Comparison of ENCODE assay signal across 10 mouse cellular contexts in the genomic region with DNA sequence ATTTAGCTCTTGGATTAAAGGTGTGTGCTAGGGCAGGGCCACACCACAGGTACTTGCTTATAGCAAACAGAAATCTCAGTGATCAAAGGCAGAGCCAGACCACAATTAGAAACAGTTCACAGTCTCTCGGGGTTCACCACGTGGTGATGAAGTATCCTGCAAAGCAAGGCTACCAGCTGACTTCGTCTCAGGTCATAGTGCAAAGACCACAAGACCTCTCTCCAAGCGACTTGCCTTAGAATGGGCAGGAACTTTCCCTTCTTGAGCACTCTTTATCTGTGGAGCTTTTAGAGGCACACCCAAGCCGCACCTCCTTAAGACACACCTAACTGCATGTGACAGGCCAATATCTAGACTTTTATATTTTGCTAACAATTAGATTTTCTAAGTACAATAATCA. TPM values are rescaled to one million over a fixed set of nuclear protein-coding genes. Genes with fewer than 3 reads are reported as not detected.
DNase-seq lines count a peak whose midpoint lies in the region; ATAC-seq lines count a peak whose summit lies in the region.
"Had no signal": no experiment of that assay in that cellular context is flagged by ENCODE, and none has a peak within 500 bp of the region (broad histone marks: within the 10 kb centered on the region; RNA-seq: fewer than 3 reads in every experiment).

No protein-coding gene starts in this region.

- peaks cover 18% of the 10 kb centered on the region for H3K4me1 ChIP-seq in kidney, embryonic 14.5 days (ENCODE audit: control insufficient read depth, insufficient read depth, low read length)

- no peak overlapping the region for H3K4me3 ChIP-seq in kidney, embryonic 14.5 days (ENCODE audit: low read length)
- H3K4me3 ChIP-seq: heart, embryonic 15.5 days had no signal

- no peak overlapping the region for H3K27ac ChIP-seq in kidney, embryonic 14.5 days (ENCODE audit: low read depth, low read length)
- H3K27ac ChIP-seq: heart, embryonic 15.5 days had no signal

- no peak overlapping the region for H3K9ac ChIP-seq in kidney, embryonic 14.5 days (ENCODE audit: low read depth, low read length)
- H3K9ac ChIP-seq: heart, embryonic 15.5 days had no signal

- no peak overlapping the region for H3K4me2 ChIP-seq in kidney, embryonic 14.5 days (replicated peaks; ENCODE audit: low read depth, low read length)
- H3K4me2 ChIP-seq: heart, embryonic 15.5 days had no signal

- H3K9me3 ChIP-seq in kidney, embryonic 14.5 days (ENCODE audit: control insufficient read depth, low read length): no peaks in the 10 kb centered on the region
- H3K9me3 ChIP-seq: heart, embryonic 15.5 days had no signal

- H3K36me3 ChIP-seq in kidney, embryonic 14.5 days (ENCODE audit: control insufficient read depth, insufficient read depth, low read length): no peaks in the 10 kb centered on the region
- H3K36me3 ChIP-seq: heart, embryonic 15.5 days had no signal

- ATAC-seq in kidney, embryonic 14.5 days (ENCODE audit: low FRiP score, low TSS enrichment): no peak
- peak; percentile 31; the same call in 1 of the 2 replicates for ATAC-seq in megakaryocyte-erythroid progenitor cell, adult 5-6 weeks (replicated peaks; ENCODE audit: low FRiP score, low TSS enrichment, poor library complexity, severe bottlenecking)

- DNase-seq in kidney, adult 8-10 months: peak; percentile 62 to 69
- DNase-seq in c-Kit-negative CD71-positive TER-119-positive erythroid progenitor cells, embryonic 14.5 days (ENCODE audit: low read depth, low spot score): peak; percentile 55
- peak; percentile 53 for DNase-seq in kidney, postnatal 14 days
- DNase-seq in spleen, adult 18-20 months: no peak
- DNase-seq in gastrocnemius, postnatal 4 days (ENCODE audit: low spot score in 2 of 2): no peak
- DNase-seq: cerebellum, postnatal 25 days; thymus, postnatal 14 days had no signal

- 76% methylated on average over 5 of the region's 5 CpGs for WGBS in kidney, embryonic 14.5 days

- H3K27me3 ChIP-seq in kidney, embryonic 14.5 days (ENCODE audit: control insufficient read depth, insufficient read depth, low read length): no peaks in the 10 kb centered on the region
- H3K27me3 ChIP-seq: heart, embryonic 15.5 days had no signal

RNA-seq across cellular contexts. Expression of a gene that starts 4.0 kb away (rescaled TPM):
- 127 and 163 TPM in 2 replicates for polyA plus RNA-seq in kidney, embryonic 14.5 days (2014; fragmentation: Nextera tagmentation; extraction: Ambion mirVana)
- 14.0 and 25.9 TPM in 2 replicates for total RNA-seq in megakaryocyte-erythroid progenitor cell, adult 5-6 weeks (2014; fragmentation: Nextera tagmentation)
- 59.7 and 71.2 TPM in 2 replicates for total RNA-seq in megakaryocyte-erythroid progenitor cell, adult 5-6 weeks (2017)
- total RNA-seq in gastrocnemius, postnatal 4 days (2021): 10 to 100 TPM; 29.6 to 31.2 TPM

RNA-seq across cellular contexts. Expression of a gene that starts 4.5 kb away (rescaled TPM):
- polyA plus RNA-seq in kidney, embryonic 14.5 days (2014; fragmentation: Nextera tagmentation; extraction: Ambion mirVana): 37.7 and 41.1 TPM in 2 replicates
- total RNA-seq in megakaryocyte-erythroid progenitor cell, adult 5-6 weeks (2014; fragmentation: Nextera tagmentation): 54.5 and 64.7 TPM in 2 replicates
- 36.3 and 37.0 TPM in 2 replicates for total RNA-seq in megakaryocyte-erythroid progenitor cell, adult 5-6 weeks (2017)
- 10 to 100 TPM; 14.9 to 16.8 TPM for total RNA-seq in gastrocnemius, postnatal 4 days (2021)

Comparison
In these comparisons a context has a peak if more than half of its experiments do, and no peak if none do; other contexts are left out.
1. DNase-seq: peak in kidney, adult 8-10 months (2 of 2), c-Kit-negative CD71-positive TER-119-positive erythroid progenitor cells, embryonic 14.5 days (single experiment) and kidney, postnatal 14 days (single experiment); none in spleen, adult 18-20 months (0 of 2) and gastrocnemius, postnatal 4 days (0 of 2).